Mouse (Mus musculus) heart, postnatal 0 days (tissue): Measurements from ENCODE around the gene Synrg.

Source experiments
- CTCF ChIP-seq: IDR thresholded peaks from 2 replicates; pipeline ENCODE4 v1.5.1; 2016; ENCODE audit warnings: antibody characterized with exemption, control low read depth, low read depth
- EP300 ChIP-seq: IDR thresholded peaks from 2 replicates; pipeline ENCODE4 v1.6.1; 2016; ENCODE audit warnings: antibody characterized with exemption, low read depth

DNA sequence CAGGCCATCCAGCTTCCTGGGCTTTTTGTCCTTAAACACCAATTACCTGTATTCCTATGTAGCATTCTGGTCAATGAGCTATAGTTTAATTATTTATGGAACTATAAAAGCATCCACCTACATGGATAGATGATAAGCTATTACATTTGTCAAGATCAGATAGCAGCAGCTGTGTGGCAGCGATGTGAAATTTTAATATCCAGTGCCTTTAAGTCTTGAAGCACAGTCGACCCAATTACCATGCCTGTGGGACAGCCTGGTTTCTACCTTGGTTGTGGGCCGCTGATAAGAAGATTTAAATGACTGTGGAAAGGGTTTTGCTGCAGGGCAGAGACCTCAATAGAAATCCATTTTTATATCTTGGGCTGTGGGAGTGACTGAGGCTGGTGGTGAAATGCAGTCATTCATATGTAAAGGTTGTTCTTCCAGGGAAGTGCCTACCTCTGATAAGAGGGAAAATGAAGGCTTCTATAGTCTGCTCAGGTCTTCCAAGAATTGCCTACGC, 35.2 kb downstream of the Synrg start:
- TF ChIP-seq CTCF (no peak), EP300 (no peak)
